Mouse (Mus musculus): ENCODE results near the gene Slc7a4.

Gene Slc7a4

GRCm38 (mm10) chr16:17561751-17562208 is 21.2 kb downstream of the Slc7a4 start, which contains the start of gene P2rx6:
Gene P2rx6 (plus strand): TSS chr16:17561885.
- peak; percentile 70 for DNase-seq (ENCODE audit: extremely low spot score)

- DNase-seq (ENCODE audit: extremely low spot score) = peak; percentile 86
Measured at GRCm38 (mm10) chr16:17561128-17561750, 21.8 kb downstream of the Slc7a4 start, which contains the start of gene Lrrc74b. Gene Lrrc74b (minus strand): TSS chr16:17561247.

GRCm38 (mm10) chr16:17559396-17560027 is 23.5 kb downstream of the Slc7a4 start:
- DNase-seq (ENCODE audit: extremely low spot score) = no peak

- DNase-seq (ENCODE audit: extremely low spot score) = peak; percentile 46
Measured at GRCm38 (mm10) chr16:17558811-17559210, 24.2 kb downstream of the Slc7a4 start.

GRCm38 (mm10) chr16:17557947-17558480 is 25.0 kb downstream of the Slc7a4 start:
- peak; percentile 75 for DNase-seq (ENCODE audit: extremely low spot score)

- DNase-seq (ENCODE audit: extremely low spot score) = no peak
Measured at GRCm38 (mm10) chr16:17556907-17557306, 26.1 kb downstream of the Slc7a4 start.

GRCm38 (mm10) chr16:17556180-17556579 is 26.8 kb downstream of the Slc7a4 start:
- no peak for DNase-seq (ENCODE audit: extremely low spot score)

- peak; percentile 46 for DNase-seq (ENCODE audit: extremely low spot score)
Measured at GRCm38 (mm10) chr16:17554702-17555101, 28.3 kb downstream of the Slc7a4 start.

GRCm38 (mm10) chr16:17553910-17554685 is 28.9 kb downstream of the Slc7a4 start:
- DNase-seq (ENCODE audit: extremely low spot score) = peak; percentile 64

- no peak for DNase-seq (ENCODE audit: extremely low spot score)
Measured at GRCm38 (mm10) chr16:17552837-17553236, 30.2 kb downstream of the Slc7a4 start.

GRCm38 (mm10) chr16:17542632-17543031 is 40.4 kb downstream of the Slc7a4 start:
- no peak for DNase-seq (ENCODE audit: extremely low spot score)

GRCm38 (mm10) chr16:17536584-17536983 is 46.4 kb downstream of the Slc7a4 start:
- DNase-seq (ENCODE audit: extremely low spot score) = no peak

GRCm38 (mm10) chr16:17532676-17533329 is 50.2 kb downstream of the Slc7a4 start:
- DNase-seq (ENCODE audit: extremely low spot score) = no peak

GRCm38 (mm10) chr16:17532271-17532670 is 50.7 kb downstream of the Slc7a4 start:
- no peak for DNase-seq (ENCODE audit: extremely low spot score)

- peak; percentile 97 for DNase-seq (ENCODE audit: extremely low spot score)
Measured at GRCm38 (mm10) chr16:17530640-17531288, 52.2 kb downstream of the Slc7a4 start, which contains the start of gene Thap7. Gene Thap7 (minus strand): TSS chr16:17531136.

- no peak for DNase-seq (ENCODE audit: extremely low spot score)
Measured at GRCm38 (mm10) chr16:17529981-17530586, 52.9 kb downstream of the Slc7a4 start.

- no peak for DNase-seq (ENCODE audit: extremely low spot score)
Measured at GRCm38 (mm10) chr16:17528276-17528675, 54.7 kb downstream of the Slc7a4 start.

GRCm38 (mm10) chr16:17527606-17528005 is 55.4 kb downstream of the Slc7a4 start:
- DNase-seq (ENCODE audit: extremely low spot score) = no peak

GRCm38 (mm10) chr16:17526223-17526622 is 56.8 kb downstream of the Slc7a4 start:
- DNase-seq (ENCODE audit: extremely low spot score) = no peak

GRCm38 (mm10) chr16:17525524-17525923 is 57.5 kb downstream of the Slc7a4 start:
- DNase-seq (ENCODE audit: extremely low spot score) = no peak

- no peak for DNase-seq (ENCODE audit: extremely low spot score)
Measured at GRCm38 (mm10) chr16:17524156-17524555, 58.9 kb downstream of the Slc7a4 start.

Measured in embryo, embryonic 9.5 days (tissue).